Mouse (Mus musculus): ENCODE measurements around the gene Agmat.

DNA sequence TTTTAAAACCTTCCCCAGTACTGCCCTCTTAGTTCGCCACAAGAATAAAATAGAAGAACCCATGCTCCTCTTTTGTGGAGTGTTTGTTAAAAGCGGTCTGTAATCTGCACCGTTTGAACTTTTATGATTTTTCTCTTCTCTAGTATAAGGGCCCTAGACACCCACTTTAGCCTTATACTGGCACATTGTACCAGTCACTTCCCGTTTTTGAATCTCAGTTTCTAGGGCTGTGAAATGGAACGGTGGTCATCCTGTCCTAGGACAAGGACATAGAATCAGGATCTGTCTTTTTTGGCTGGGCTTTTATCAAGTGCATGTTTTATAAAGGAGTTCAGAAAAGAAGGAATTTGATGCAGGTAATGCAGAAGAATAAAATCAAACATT, 47.7 kb downstream of the Agmat start:
- TF ChIP-seq CTCF (IDR thresholded peaks at IDR 0.05; ENCODE audit: borderline replicate concordance, extremely low read depth, insufficient read depth, insufficient read length), result no peak
- TF ChIP-seq POLR2A (IDR thresholded peaks at IDR 0.05; ENCODE audit: borderline replicate concordance, extremely low read depth, insufficient read depth, insufficient read length, poor library complexity, severe bottlenecking), result no peak
